Mouse (Mus musculus) bone marrow, adult 2 months (tissue): ENCODE data around the gene H1fx.
A peak's percentile ranks its signal among the peaks of the same experiment; 100 is the strongest.

Experiments used
- CTCF ChIP-seq: fragments of 200-500 bp; IDR thresholded peaks from 2 replicates; pipeline ENCODE4 v1.5.1; 2011; ENCODE audit warnings: low read length, control low read depth; ENCODE audit not compliant: control insufficient read depth, insufficient read depth
- POLR2A ChIP-seq: fragments of 200-500 bp; IDR thresholded peaks from 2 replicates; pipeline ENCODE4 v1.6.1; 2011; ENCODE audit warnings: low read depth, mild to moderate bottlenecking, control low read depth, low read length, borderline replicate concordance; ENCODE audit not compliant: control insufficient read depth

DNA sequence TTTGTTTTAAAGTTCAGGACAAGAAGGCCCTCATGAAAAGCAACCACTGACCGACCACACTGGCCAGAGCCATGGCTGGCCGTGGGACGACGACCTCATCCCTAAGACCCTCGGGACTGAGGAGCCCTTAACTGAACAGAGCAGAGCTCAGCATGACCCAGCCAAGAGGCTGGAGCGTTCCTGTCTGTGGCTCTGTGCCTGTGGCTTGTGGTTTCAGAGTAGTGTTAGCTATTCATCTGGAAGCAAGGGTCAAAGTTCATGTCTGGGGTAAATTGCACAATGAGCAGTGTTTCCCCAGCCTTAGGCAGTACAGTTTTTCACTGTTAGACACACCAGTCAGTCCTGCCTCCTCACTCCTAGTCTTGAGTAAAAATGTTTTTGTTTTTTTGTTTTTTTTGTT lies 11.3 kb upstream of the H1fx start:
- TF ChIP-seq CTCF = no peak
- 0 out of 2 replicates have a peak, but pooled peaks have one; percentile 11 for TF ChIP-seq POLR2A
